Mouse (Mus musculus): ENCODE data around the gene Als2cl. TPM values are rescaled to one million over a fixed set of nuclear protein-coding genes. Genes with fewer than 3 reads are reported as not detected.
A peak's percentile ranks its signal among the peaks of the same experiment; 100 is the strongest.

Als2cl gene
- 5.5 and 6.0 TPM in 2 replicates for total RNA-seq (2014; rRNA removed; ENCODE audit: low replicate concordance)
- 1.3 and 2.1 TPM in 2 replicates for polyA plus RNA-seq (2015; fragmentation: Nextera tagmentation; extraction: Ambion mirVana)

DNA sequence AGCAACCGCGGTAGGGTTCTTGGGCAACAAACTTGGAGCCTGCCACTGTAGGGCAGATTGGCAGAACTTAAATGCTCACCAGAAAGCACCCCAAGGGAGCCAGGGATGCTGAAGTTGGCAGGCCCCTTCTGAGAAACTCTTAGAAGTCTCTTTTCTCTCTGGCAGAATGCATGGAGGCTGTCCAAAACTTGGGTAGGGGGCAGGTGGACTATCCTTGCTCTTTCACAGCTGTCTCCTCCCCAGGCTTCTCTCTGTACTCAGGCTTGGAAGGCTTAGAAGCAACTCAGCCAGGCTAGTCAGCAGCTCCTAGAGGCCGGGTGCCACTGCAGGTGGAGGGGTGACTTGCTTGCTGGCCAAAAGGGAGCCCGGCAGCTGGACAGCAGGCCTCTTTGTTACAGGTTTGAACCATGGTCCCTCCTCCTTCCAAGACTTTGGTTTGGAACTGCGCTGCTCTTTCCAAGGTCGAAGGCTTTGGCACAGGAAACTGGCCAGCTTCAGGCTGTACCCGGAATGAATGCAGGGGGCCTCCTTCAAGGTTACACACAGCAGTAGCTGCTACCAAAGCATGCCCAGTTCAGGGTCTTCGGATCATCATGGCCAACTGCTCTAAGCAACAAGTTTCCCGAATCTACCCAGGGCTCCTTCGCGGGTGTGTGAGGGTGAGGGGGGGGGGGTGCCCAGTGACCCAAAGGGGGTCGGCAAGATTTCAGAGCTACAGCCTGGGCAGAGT lies at the start of gene Als2cl:
Gene Als2cl, plus strand, starts transcription at position 680 of the 730 bp plus-strand sequence.
- ATAC-seq (ENCODE audit: insufficient read depth, low read depth): peak; percentile 25
- H3K4me3 ChIP-seq (ENCODE audit: low read depth, low read length): peak within 1 kb of the TSS; percentile 58
- H3K4me2 ChIP-seq (ENCODE audit: low read depth, low read length): peak within 1 kb of the TSS; percentile 74
- no peaks in the 10 kb centered on the region for H3K9me3 ChIP-seq (replicated peaks; ENCODE audit: control insufficient read depth, low read length)
- H3K9ac ChIP-seq (replicated peaks; ENCODE audit: low read depth, low read length): peak within 1 kb of the TSS; percentile 54
- 13% methylated on average over 12 of the region's 12 CpGs for WGBS
- H3K27ac ChIP-seq (ENCODE audit: low read depth): peak within 1 kb of the TSS; percentile 80
- H3K27me3 ChIP-seq (ENCODE audit: control insufficient read depth, insufficient read depth, low read length): peaks cover under 1% of the 10 kb centered on the region; the same call in 1 of the 2 replicates
- H3K4me1 ChIP-seq (ENCODE audit: control insufficient read depth, insufficient read depth): peaks cover 24% of the 10 kb centered on the region
- H3K36me3 ChIP-seq (replicated peaks; ENCODE audit: control insufficient read depth, insufficient read depth, low read length): peaks cover under 1% of the 10 kb centered on the region; the same call in 1 of the 2 replicates
- no peak for DNase-seq (ENCODE audit: low spot score)
- TF ChIP-seq CTCF (IDR thresholded peaks at IDR 0.05; ENCODE audit: low read depth) (no peak), EP300 (IDR thresholded peaks at IDR 0.05; ENCODE audit: low read depth) (no peak)

DNA sequence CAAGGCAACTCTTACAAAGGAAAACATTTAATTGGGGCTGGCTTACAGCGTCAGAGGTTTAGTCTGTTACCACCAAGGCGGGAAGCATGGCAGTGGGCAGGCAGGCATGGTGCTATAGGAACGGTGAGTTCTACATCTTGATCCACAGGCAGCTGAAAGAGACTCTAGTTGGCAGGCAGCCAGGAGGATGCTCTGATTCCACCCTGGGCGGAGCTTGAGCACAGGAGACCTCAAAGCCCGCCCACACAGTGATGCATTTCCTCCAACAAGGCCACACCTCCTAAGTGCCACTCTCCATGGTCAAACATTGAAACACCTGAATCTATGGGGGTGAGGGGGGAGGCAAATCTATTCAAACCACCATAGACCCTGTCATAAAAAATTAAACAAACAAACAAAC lies 46.6 kb upstream of the Als2cl start:
- no peak overlapping the region for H3K4me3 ChIP-seq (ENCODE audit: low read depth, low read length)
- no peak overlapping the region for H3K4me2 ChIP-seq (ENCODE audit: low read depth, low read length)
- ATAC-seq (ENCODE audit: insufficient read depth, low read depth) (no peak), DNase-seq (ENCODE audit: low spot score) (no peak)
- H3K27me3 ChIP-seq (ENCODE audit: control insufficient read depth, insufficient read depth, low read length): no peaks in the 10 kb centered on the region
- TF ChIP-seq CTCF (IDR thresholded peaks at IDR 0.05; ENCODE audit: low read depth) (no peak), EP300 (IDR thresholded peaks at IDR 0.05; ENCODE audit: low read depth) (no peak)
- no peaks in the 10 kb centered on the region for H3K4me1 ChIP-seq (ENCODE audit: control insufficient read depth, insufficient read depth)
- H3K36me3 ChIP-seq (replicated peaks; ENCODE audit: control insufficient read depth, insufficient read depth, low read length): no peaks in the 10 kb centered on the region
- H3K9ac ChIP-seq (replicated peaks; ENCODE audit: low read depth, low read length): no peak overlapping the region
- 65% methylated on average over 5 of the region's 5 CpGs for WGBS
- H3K9me3 ChIP-seq (replicated peaks; ENCODE audit: control insufficient read depth, low read length): no peaks in the 10 kb centered on the region
- H3K27ac ChIP-seq (ENCODE audit: low read depth): no peak overlapping the region

DNA sequence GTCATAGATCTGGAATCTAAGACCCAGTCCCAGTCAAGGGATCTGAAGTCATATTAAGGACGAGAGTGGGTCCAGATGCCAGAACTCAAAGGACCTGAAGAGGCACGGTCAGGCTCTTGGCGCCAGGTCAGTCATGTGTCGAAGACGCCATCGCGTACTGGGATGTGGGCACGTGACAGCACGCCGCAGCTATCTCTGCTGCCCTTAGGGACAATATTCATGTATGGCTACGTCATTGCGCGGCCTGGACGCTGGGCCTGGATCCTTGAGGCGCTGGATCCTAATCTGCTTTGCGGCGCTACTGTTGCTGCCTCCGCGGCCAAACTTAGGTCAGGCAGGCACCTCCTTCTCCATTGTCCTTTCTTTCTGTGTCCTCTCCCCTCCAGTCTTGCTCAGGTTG lies 45.3 kb upstream of the Als2cl start, which contains the start of gene Prss45:
Gene Prss45, plus strand, starts transcription at position 178 of the 400 bp plus-strand sequence.
- ATAC-seq (ENCODE audit: insufficient read depth, low read depth): no peak

DNA sequence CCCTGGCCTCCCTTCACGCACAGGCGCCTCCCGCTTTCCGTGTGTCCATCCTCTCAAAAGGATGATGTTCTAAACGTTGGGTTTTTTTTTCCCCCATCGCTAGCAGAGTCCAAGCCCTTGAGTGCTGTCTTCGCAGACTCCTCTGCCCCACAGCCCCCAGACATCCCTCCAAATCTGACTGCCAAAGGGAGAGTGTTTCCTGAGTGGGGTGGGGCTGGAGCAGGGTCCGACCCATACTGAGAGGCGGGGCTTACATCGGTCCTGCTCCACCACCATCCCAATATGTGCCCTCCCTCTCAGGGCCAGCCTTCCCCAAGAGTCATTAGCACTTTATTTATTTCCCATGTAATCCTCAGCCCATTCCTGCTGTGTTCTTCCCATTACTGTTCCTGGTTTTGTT lies 44.7 kb upstream of the Als2cl start:
- Histone ChIP-seq H3K9me3 (replicated peaks; ENCODE audit: control insufficient read depth, low read length) (no peaks in the 10 kb centered on the region), H3K4me1 (ENCODE audit: control insufficient read depth, insufficient read depth) (no peaks in the 10 kb centered on the region), H3K27me3 (ENCODE audit: control insufficient read depth, insufficient read depth, low read length) (no peaks in the 10 kb centered on the region), H3K4me2 (ENCODE audit: low read depth, low read length) (no peak overlapping the region), H3K36me3 (replicated peaks; ENCODE audit: control insufficient read depth, insufficient read depth, low read length) (no peaks in the 10 kb centered on the region), H3K27ac (ENCODE audit: low read depth) (no peak overlapping the region), H3K4me3 (ENCODE audit: low read depth, low read length) (no peak overlapping the region), H3K9ac (replicated peaks; ENCODE audit: low read depth, low read length) (no peak overlapping the region)
- DNase-seq (ENCODE audit: low spot score) (no peak), ATAC-seq (ENCODE audit: insufficient read depth, low read depth) (no peak)
- 28% methylated on average over 10 of the region's 10 CpGs for WGBS
- no peak for TF ChIP-seq EP300 (IDR thresholded peaks at IDR 0.05; ENCODE audit: low read depth)
- TF ChIP-seq CTCF (IDR thresholded peaks at IDR 0.05; ENCODE audit: low read depth): no peak

More for the DNA sequence above, 45.3 kb upstream of the Als2cl start, which contains the start of gene Prss45:
- Histone ChIP-seq H3K9ac (replicated peaks; ENCODE audit: low read depth, low read length) (no peak within 1 kb of the TSS), H3K4me2 (ENCODE audit: low read depth, low read length) (no peak within 1 kb of the TSS), H3K36me3 (replicated peaks; ENCODE audit: control insufficient read depth, insufficient read depth, low read length) (no peaks in the 10 kb centered on the region), H3K27ac (ENCODE audit: low read depth) (no peak within 1 kb of the TSS), H3K4me1 (ENCODE audit: control insufficient read depth, insufficient read depth) (no peaks in the 10 kb centered on the region), H3K9me3 (replicated peaks; ENCODE audit: control insufficient read depth, low read length) (no peaks in the 10 kb centered on the region), H3K4me3 (ENCODE audit: low read depth, low read length) (no peak within 1 kb of the TSS), H3K27me3 (ENCODE audit: control insufficient read depth, insufficient read depth, low read length) (no peaks in the 10 kb centered on the region)
- no peak for DNase-seq (ENCODE audit: low spot score)
- TF ChIP-seq CTCF (IDR thresholded peaks at IDR 0.05; ENCODE audit: low read depth): no peak
- TF ChIP-seq EP300 (IDR thresholded peaks at IDR 0.05; ENCODE audit: low read depth): no peak
- WGBS: 69% methylated on average over 19 of the region's 19 CpGs

DNA sequence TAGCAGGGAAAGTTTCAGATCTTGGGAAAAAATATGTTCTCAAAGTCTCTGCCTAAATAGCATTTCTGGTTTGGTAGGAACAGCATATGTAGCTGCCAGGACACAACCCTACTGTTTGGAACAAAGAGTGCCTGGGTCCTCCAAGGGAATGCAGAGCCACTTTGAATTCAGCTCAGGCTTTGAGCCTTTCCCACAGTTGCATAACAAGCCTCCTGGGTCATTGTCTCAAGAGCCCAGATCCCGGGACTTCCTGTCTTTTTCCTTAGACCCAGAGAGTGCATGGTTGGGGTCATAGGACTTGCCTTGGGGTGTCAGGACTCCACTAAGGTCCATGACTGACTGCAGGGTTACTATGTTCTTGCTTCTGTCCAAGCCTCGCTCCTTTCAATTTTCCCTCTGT lies 43.6 kb upstream of the Als2cl start:
- Histone ChIP-seq H3K27me3 (ENCODE audit: control insufficient read depth, insufficient read depth, low read length) (no peaks in the 10 kb centered on the region), H3K9me3 (replicated peaks; ENCODE audit: control insufficient read depth, low read length) (no peaks in the 10 kb centered on the region), H3K27ac (ENCODE audit: low read depth) (no peak overlapping the region), H3K9ac (replicated peaks; ENCODE audit: low read depth, low read length) (no peak overlapping the region), H3K4me1 (ENCODE audit: control insufficient read depth, insufficient read depth) (no peaks in the 10 kb centered on the region), H3K4me2 (ENCODE audit: low read depth, low read length) (no peak overlapping the region), H3K36me3 (replicated peaks; ENCODE audit: control insufficient read depth, insufficient read depth, low read length) (no peaks in the 10 kb centered on the region), H3K4me3 (ENCODE audit: low read depth, low read length) (no peak overlapping the region)
- TF ChIP-seq EP300 (IDR thresholded peaks at IDR 0.05; ENCODE audit: low read depth): no peak
- 51% methylated on average over 2 of the region's 2 CpGs for WGBS
- DNase-seq (ENCODE audit: low spot score) (no peak), ATAC-seq (ENCODE audit: insufficient read depth, low read depth) (no peak)
